Mouse (Mus musculus): ENCODE data around the gene Gm45062. TPM values are rescaled to one million over a fixed set of nuclear protein-coding genes. Genes with fewer than 3 reads are reported as not detected.
A peak's percentile ranks its signal among the peaks of the same experiment; 100 is the strongest.

Gene Gm45062
- polyA plus RNA-seq (2012; ENCODE audit: insufficient read depth, low replicate concordance), result not detected in 2 replicates

DNA sequence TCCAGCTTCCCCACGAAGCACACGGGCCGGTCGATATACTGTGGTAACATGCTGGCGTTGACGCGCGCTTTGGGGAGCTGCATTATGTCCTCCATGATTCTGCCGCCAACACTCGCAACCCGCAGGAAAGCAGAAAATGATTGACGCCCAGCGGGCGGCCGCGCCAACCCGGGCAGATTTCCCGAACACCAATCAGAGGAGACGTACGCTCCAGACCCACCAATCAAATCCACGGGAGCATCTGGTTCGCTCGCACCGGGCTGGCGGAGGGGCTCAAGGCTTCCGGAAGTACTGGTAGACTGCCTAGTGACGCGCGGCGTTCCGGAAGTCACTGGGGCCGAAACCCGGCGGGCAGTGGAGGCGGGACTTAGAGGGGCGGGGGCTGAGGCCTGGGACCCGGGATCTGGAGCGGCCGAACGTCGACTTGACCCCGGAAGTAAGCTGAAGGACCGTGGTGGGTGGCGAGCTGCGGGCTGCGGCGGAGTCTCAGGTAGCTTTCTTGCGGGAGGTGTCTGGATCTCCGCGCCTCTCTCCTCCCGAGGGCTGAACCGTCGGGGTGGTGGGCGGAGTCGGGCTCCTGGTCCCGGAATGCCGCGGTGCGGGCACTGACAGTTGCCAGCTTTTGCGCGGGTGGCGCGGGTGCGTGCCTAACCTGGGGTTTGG, at the start of gene Gm45062, which contains the start of the genes Rpa3 and Umad1:
Gene Gm45062, plus strand, starts transcription at position 447 of the 663 bp plus-strand sequence.
Gene Rpa3, minus strand, starts transcription at position 170 of the 663 bp plus-strand sequence.
Gene Umad1, plus strand, starts transcription at position 285 of the 663 bp plus-strand sequence.
- TF ChIP-seq GATA1 (IDR thresholded peaks at IDR 0.05; ENCODE audit: borderline replicate concordance, low read length) (no peak), FLI1 (IDR thresholded peaks at IDR 0.05; ENCODE audit: low read length) (peak; percentile 76; the same call in 1 of the 2 replicates)
- H3K9me3 ChIP-seq, result no peaks in the 10 kb centered on the region
- peaks cover 17% of the 10 kb centered on the region for H3K36me3 ChIP-seq (replicated peaks; ENCODE audit: low read length)
- peak within 1 kb of the TSS; percentile 100 for H3K4me3 ChIP-seq (replicated peaks)
- no peaks in the 10 kb centered on the region for H3K27me3 ChIP-seq (replicated peaks)
- peaks cover 8% of the 10 kb centered on the region; the same call in 1 of the 2 replicates for H3K4me1 ChIP-seq

DNA sequence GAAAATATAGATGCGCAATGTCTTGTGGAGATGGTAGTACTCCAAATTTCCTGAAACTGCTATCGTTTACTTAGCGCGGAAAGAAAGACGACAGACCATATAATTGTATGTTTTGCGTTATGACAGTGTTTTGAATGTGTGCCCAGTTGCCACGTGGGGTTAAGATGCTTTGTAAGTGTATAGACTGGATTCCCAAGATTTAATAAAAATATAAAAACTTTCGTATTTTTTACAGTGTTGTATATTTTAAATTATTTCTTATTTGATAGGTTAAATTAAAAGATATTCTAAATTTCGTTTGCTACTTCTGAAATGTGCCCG, 49.4 kb upstream of the Gm45062 start:
- Histone ChIP-seq H3K4me1 (peaks cover 13% of the 10 kb centered on the region), H3K36me3 (replicated peaks; ENCODE audit: low read length) (peaks cover 32% of the 10 kb centered on the region), H3K4me3 (replicated peaks) (peak overlapping the region; percentile 95), H3K9me3 (no peaks in the 10 kb centered on the region), H3K27me3 (replicated peaks) (no peaks in the 10 kb centered on the region)
- TF ChIP-seq GATA1 (IDR thresholded peaks at IDR 0.05; ENCODE audit: borderline replicate concordance, low read length) (no peak), FLI1 (IDR thresholded peaks at IDR 0.05; ENCODE audit: low read length) (no peak)

DNA sequence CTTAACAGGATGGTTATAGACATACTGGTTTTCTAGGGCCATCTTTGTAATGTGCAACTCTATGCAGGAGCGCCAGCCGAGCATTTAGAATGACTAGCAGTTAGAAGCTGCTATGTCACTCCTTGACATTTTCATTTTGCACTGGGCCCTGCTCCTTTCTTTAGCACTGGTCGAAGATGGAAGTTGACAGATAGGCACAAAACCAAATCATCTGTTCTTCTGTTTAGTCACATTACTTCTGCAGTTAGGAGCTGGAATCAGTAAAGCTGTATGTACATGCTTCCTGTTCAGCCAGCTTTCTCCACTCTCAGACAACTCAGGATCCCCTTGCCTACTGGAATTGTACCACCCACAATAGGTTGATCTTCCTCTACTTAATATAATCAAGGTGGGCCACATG, 48.6 kb upstream of the Gm45062 start:
- no peaks in the 10 kb centered on the region for H3K27me3 ChIP-seq (replicated peaks)
- peaks cover 40% of the 10 kb centered on the region for H3K36me3 ChIP-seq (replicated peaks; ENCODE audit: low read length)
- H3K4me3 ChIP-seq (replicated peaks), result peak overlapping the region; percentile 95
- H3K9me3 ChIP-seq, result no peaks in the 10 kb centered on the region
- no peak for TF ChIP-seq FLI1 (IDR thresholded peaks at IDR 0.05; ENCODE audit: low read length)
- no peak for TF ChIP-seq GATA1 (IDR thresholded peaks at IDR 0.05; ENCODE audit: borderline replicate concordance, low read length)
- H3K4me1 ChIP-seq, result peaks cover 16% of the 10 kb centered on the region

DNA sequence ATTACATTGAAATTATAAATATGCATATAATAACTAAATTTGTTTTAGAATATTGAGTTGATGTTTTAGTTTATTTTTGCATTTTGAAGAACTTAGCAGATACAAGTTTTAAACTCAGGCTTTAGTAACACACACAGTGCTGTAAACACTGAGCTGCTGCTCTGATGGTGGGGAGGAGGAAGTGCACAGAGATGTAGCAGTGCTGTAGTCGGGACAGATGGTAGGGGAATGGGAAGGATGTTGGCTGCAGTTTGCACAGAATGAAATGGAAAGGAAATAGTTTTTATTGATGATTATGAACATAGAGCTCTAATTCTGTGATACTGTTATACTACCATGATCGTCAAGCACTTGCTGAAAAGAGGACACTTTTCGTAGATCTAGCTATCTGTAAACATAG, 32.2 kb upstream of the Gm45062 start:
- Histone ChIP-seq H3K4me3 (replicated peaks) (no peak overlapping the region), H3K4me1 (no peaks in the 10 kb centered on the region), H3K9me3 (no peaks in the 10 kb centered on the region), H3K27me3 (replicated peaks) (no peaks in the 10 kb centered on the region), H3K36me3 (replicated peaks; ENCODE audit: low read length) (peaks cover 90% of the 10 kb centered on the region)
- TF ChIP-seq FLI1 (IDR thresholded peaks at IDR 0.05; ENCODE audit: low read length) (no peak), GATA1 (IDR thresholded peaks at IDR 0.05; ENCODE audit: borderline replicate concordance, low read length) (no peak)

DNA sequence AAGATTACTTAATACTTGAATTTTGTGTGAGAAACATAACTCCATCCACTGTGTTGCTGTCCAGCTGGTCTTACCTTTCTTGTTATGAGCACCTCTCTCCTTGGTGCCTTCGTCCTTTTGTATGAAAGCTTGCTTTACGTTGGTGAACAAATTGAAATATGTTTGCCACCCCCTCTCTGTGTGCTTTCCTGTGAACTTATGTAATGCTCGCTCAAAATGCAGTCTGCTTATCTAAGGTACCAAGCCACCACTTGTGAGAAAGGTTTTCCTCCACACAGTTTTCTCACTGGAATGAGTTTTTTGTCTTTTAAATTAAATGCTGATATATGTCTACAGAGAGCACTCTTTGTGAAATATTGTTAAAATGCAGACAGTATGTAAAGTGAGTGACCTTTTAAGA, 30.7 kb upstream of the Gm45062 start:
- Histone ChIP-seq H3K4me3 (replicated peaks) (no peak overlapping the region), H3K9me3 (no peaks in the 10 kb centered on the region), H3K4me1 (no peaks in the 10 kb centered on the region), H3K36me3 (replicated peaks; ENCODE audit: low read length) (peaks cover 94% of the 10 kb centered on the region), H3K27me3 (replicated peaks) (no peaks in the 10 kb centered on the region)
- TF ChIP-seq FLI1 (IDR thresholded peaks at IDR 0.05; ENCODE audit: low read length), result no peak
- TF ChIP-seq GATA1 (IDR thresholded peaks at IDR 0.05; ENCODE audit: borderline replicate concordance, low read length), result no peak

DNA sequence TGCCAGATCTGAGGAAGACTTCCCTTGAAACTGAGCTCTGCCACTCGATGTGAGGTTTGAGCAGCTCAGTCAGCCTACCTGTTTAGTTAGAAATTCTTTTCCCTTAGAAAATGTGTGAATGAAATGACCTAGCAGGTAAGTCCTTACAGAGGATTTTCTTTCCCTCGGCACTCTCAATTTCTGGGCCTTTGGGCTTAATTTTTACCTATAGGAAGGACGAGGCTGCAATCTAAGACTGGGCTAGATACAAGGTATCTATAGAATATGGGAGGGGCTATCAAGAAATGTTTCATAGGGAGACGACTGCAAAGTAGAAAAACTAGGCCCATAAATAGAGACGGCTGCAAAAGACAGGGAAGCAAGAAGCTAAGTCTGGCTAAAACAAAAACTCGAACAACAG, 934 bp upstream of the Gm45062 start:
- Histone ChIP-seq H3K36me3 (replicated peaks; ENCODE audit: low read length) (peaks cover 24% of the 10 kb centered on the region), H3K4me3 (replicated peaks) (peak overlapping the region; percentile 100), H3K4me1 (peaks cover 8% of the 10 kb centered on the region; the same call in 1 of the 2 replicates), H3K9me3 (no peaks in the 10 kb centered on the region), H3K27me3 (replicated peaks) (no peaks in the 10 kb centered on the region)
- TF ChIP-seq GATA1 (IDR thresholded peaks at IDR 0.05; ENCODE audit: borderline replicate concordance, low read length), result no peak
- TF ChIP-seq FLI1 (IDR thresholded peaks at IDR 0.05; ENCODE audit: low read length), result no peak

DNA sequence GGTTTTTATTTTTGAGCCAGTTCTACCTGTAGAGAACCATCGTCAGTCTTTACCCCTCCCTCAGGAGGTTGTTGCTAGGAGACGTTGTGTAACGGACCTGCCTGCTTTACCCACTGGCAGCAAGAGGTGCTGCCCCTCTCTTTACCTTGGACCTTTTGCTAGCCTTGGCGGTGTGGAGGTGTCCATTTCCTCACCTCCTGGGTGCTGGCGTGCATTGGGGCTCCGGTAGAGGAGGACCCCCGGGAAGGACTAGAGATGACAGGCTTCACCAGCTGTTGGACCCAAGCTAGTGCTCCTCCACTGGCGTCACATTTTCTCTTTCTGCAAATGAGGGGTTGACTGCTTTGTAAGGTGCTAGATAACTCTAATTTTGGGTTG, 406 bp downstream of the Gm45062 start:
- Histone ChIP-seq H3K9me3 (no peaks in the 10 kb centered on the region), H3K4me3 (replicated peaks) (peak overlapping the region; percentile 100), H3K4me1 (peaks cover 14% of the 10 kb centered on the region; the same call in 1 of the 2 replicates), H3K27me3 (replicated peaks) (no peaks in the 10 kb centered on the region), H3K36me3 (replicated peaks; ENCODE audit: low read length) (peaks cover 11% of the 10 kb centered on the region)
- TF ChIP-seq GATA1 (IDR thresholded peaks at IDR 0.05; ENCODE audit: borderline replicate concordance, low read length) (no peak), FLI1 (IDR thresholded peaks at IDR 0.05; ENCODE audit: low read length) (no peak)

DNA sequence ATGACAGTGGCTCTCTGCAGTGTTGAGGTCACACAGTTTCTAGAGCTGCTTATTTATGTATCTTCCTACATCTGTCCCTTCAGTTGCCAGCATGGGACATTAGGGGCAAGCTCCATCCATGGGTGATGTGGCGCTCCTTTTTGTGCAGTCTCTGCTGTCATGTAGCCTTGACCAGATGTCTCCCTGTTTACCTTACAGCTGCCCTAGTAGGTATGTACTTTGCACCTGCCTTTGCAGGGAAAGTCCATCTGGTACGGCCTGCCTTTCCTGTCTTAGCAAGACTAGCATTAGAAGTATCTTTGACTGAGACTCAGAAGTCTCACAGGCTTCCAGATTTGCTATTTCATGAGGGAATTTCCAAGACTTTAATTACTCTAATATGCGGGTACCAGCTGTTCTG, 11.8 kb downstream of the Gm45062 start:
- TF ChIP-seq GATA1 (IDR thresholded peaks at IDR 0.05; ENCODE audit: borderline replicate concordance, low read length), result no peak
- TF ChIP-seq FLI1 (IDR thresholded peaks at IDR 0.05; ENCODE audit: low read length), result no peak
- Histone ChIP-seq H3K36me3 (replicated peaks; ENCODE audit: low read length) (peaks cover 22% of the 10 kb centered on the region), H3K4me1 (peaks cover 6% of the 10 kb centered on the region), H3K27me3 (replicated peaks) (no peaks in the 10 kb centered on the region), H3K4me3 (replicated peaks) (no peak overlapping the region), H3K9me3 (no peaks in the 10 kb centered on the region)

DNA sequence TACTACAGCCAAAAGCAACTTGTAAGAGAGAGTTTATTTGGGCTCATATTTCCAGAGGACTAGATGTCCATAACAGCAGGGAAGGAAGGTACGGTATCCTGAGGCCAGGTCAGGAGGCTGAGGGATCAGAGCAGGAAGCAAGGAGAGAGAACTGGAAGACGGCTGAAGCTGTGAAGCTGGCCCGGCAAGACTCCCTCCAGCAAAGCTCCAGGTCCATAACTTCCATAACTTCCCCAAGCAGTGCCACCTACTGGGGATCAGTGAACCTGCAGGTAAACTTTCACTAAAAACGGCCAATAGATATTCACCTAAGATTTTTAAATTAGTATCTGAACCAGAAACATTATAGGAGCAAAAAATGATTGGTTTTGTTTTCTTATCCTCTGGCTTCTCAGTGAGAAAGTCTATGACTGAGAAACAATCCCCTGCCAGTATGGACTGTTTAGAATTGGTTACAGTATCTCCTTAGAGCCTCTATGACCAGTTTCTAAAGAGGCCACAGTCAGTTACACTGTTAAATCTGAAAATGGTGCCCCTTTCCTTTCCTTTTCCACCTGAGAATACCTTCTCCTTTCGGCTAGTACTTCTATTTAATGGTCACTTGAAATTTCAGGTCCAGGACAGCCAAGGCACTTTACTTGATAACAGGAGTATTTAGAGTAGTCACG, 15.3 kb downstream of the Gm45062 start:
- no peaks in the 10 kb centered on the region for H3K9me3 ChIP-seq
- H3K4me3 ChIP-seq (replicated peaks), result no peak overlapping the region
- H3K4me1 ChIP-seq, result peaks cover 16% of the 10 kb centered on the region
- no peaks in the 10 kb centered on the region for H3K27me3 ChIP-seq (replicated peaks)
- peaks cover 33% of the 10 kb centered on the region for H3K36me3 ChIP-seq (replicated peaks; ENCODE audit: low read length)
- TF ChIP-seq FLI1 (IDR thresholded peaks at IDR 0.05; ENCODE audit: low read length) (no peak), GATA1 (IDR thresholded peaks at IDR 0.05; ENCODE audit: borderline replicate concordance, low read length) (no peak)

DNA sequence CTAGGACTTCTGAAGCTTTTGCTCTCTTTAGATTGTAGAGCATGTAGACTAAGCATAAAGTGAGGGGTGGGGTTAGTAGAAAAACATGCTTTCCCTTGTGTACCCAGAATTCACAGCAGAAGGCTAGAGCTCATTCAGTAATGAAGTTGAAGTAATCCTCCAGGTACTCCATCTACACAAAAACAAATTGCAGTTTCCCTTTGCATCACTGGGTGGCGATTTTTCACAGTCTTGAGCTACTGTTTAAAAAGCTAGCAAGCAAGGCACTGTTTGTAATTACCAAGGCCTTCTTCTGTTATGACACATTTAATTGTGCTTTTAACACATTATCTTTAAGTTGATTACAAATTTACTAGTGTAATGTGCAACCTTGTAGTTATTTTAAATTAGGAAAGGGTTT, 15.8 kb downstream of the Gm45062 start:
- TF ChIP-seq GATA1 (IDR thresholded peaks at IDR 0.05; ENCODE audit: borderline replicate concordance, low read length), result no peak
- TF ChIP-seq FLI1 (IDR thresholded peaks at IDR 0.05; ENCODE audit: low read length), result no peak
- Histone ChIP-seq H3K36me3 (replicated peaks; ENCODE audit: low read length) (peaks cover 34% of the 10 kb centered on the region), H3K27me3 (replicated peaks) (no peaks in the 10 kb centered on the region), H3K4me1 (peaks cover 12% of the 10 kb centered on the region; the same call in 1 of the 2 replicates), H3K9me3 (no peaks in the 10 kb centered on the region), H3K4me3 (replicated peaks) (no peak overlapping the region)

Measured in megakaryocyte, embryonic 14.5 days (primary cell).